Mouse (Mus musculus) heart, adult 11 months (tissue): ENCODE measurements around the gene Galnt6.

Experiments
- DNase-seq: peaks from one replicate; pipeline ENCODE4 v3.0.0; 2022

The Galnt6 gene

GRCm38 (mm10) chr15:100720066-100720465 lies 9.1 kb downstream of the Galnt6 start:
- no peak for DNase-seq

- DNase-seq = no peak
Observed at GRCm38 (mm10) chr15:100719217-100719616, 10.0 kb downstream of the Galnt6 start.

- DNase-seq = no peak
Observed at GRCm38 (mm10) chr15:100718572-100718971, 10.6 kb downstream of the Galnt6 start.

GRCm38 (mm10) chr15:100717933-100718332 lies 11.2 kb downstream of the Galnt6 start:
- DNase-seq = no peak

- DNase-seq = no peak
Observed at GRCm38 (mm10) chr15:100715399-100715993, 13.7 kb downstream of the Galnt6 start.

GRCm38 (mm10) chr15:100714470-100714869 lies 14.7 kb downstream of the Galnt6 start:
- no peak for DNase-seq

GRCm38 (mm10) chr15:100710838-100711237 lies 18.3 kb downstream of the Galnt6 start:
- DNase-seq = no peak

- DNase-seq = no peak
Observed at GRCm38 (mm10) chr15:100708433-100709078, 20.6 kb downstream of the Galnt6 start.

- no peak for DNase-seq
Observed at GRCm38 (mm10) chr15:100706226-100706625, 22.9 kb downstream of the Galnt6 start.

GRCm38 (mm10) chr15:100705376-100705775 lies 23.8 kb downstream of the Galnt6 start:
- no peak for DNase-seq

GRCm38 (mm10) chr15:100703913-100704312 lies 25.3 kb downstream of the Galnt6 start:
- DNase-seq = no peak

GRCm38 (mm10) chr15:100701856-100702255 lies 27.3 kb downstream of the Galnt6 start:
- no peak for DNase-seq

- DNase-seq = no peak
Observed at GRCm38 (mm10) chr15:100701108-100701507, 28.1 kb downstream of the Galnt6 start.

- no peak for DNase-seq
Observed at GRCm38 (mm10) chr15:100700424-100700823, 28.8 kb downstream of the Galnt6 start.

- no peak for DNase-seq
Observed at GRCm38 (mm10) chr15:100699386-100699785, 29.8 kb downstream of the Galnt6 start.

GRCm38 (mm10) chr15:100698078-100698477 lies 31.1 kb downstream of the Galnt6 start:
- DNase-seq = no peak

- no peak for DNase-seq
Observed at GRCm38 (mm10) chr15:100694406-100694805, 34.8 kb downstream of the Galnt6 start.

- no peak for DNase-seq
Observed at GRCm38 (mm10) chr15:100691990-100692389, 37.2 kb downstream of the Galnt6 start.

GRCm38 (mm10) chr15:100687430-100687971 lies 41.7 kb downstream of the Galnt6 start, which contains the start of gene Cela1:
Gene Cela1 (minus strand): TSS chr15:100687921.
- DNase-seq = no peak

GRCm38 (mm10) chr15:100686989-100687388 lies 42.2 kb downstream of the Galnt6 start:
- no peak for DNase-seq

- DNase-seq = no peak
Observed at GRCm38 (mm10) chr15:100686434-100686833, 42.7 kb downstream of the Galnt6 start.

- DNase-seq = no peak
Observed at GRCm38 (mm10) chr15:100685849-100686248, 43.3 kb downstream of the Galnt6 start.

GRCm38 (mm10) chr15:100685255-100685654 lies 43.9 kb downstream of the Galnt6 start:
- no peak for DNase-seq

- no peak for DNase-seq
Observed at GRCm38 (mm10) chr15:100684450-100684849, 44.7 kb downstream of the Galnt6 start.
